Mouse (Mus musculus) kidney, adult 18-20 months (tissue): ENCODE results near the gene Siah2.

Experiments used
- DNase-seq: peaks from one replicate; pipeline ENCODE4 v3.0.0; 2021

The Siah2 gene

GRCm38 (mm10) chr3:58655362-58656130, 36.7 kb downstream of the Siah2 start:
- peak; percentile 67 for DNase-seq

- DNase-seq, result no peak
Observed at GRCm38 (mm10) chr3:58653907-58654306, 38.3 kb downstream of the Siah2 start.

GRCm38 (mm10) chr3:58650328-58650727, 41.9 kb downstream of the Siah2 start:
- no peak for DNase-seq

- no peak for DNase-seq
Observed at GRCm38 (mm10) chr3:58647179-58647578, 45.0 kb downstream of the Siah2 start.

- peak; percentile 25 for DNase-seq
Observed at GRCm38 (mm10) chr3:58646180-58646579, 46.0 kb downstream of the Siah2 start.

- peak; percentile 70 for DNase-seq
Observed at GRCm38 (mm10) chr3:58636406-58637295, 55.5 kb downstream of the Siah2 start, which contains the start of gene Erich6. Gene Erich6 (minus strand): TSS chr3:58637207.

GRCm38 (mm10) chr3:58631693-58632092, 60.5 kb downstream of the Siah2 start:
- DNase-seq, result no peak

- no peak for DNase-seq
Observed at GRCm38 (mm10) chr3:58624981-58625380, 67.2 kb downstream of the Siah2 start.
